Mouse (Mus musculus): ENCODE data around the gene Evpl.

GRCm38 (mm10) chr11:116267637-116268036 lies 29.8 kb upstream of the Evpl start:
- TF ChIP-seq POLR2A (IDR thresholded peaks at IDR 0.05; ENCODE audit: borderline replicate concordance, low read depth, low read length) (no peak), CTCF (IDR thresholded peaks at IDR 0.05; ENCODE audit: low read depth, low read length) (no peak)

Data from bone marrow macrophage, adult 2 months (primary cell).